Mouse (Mus musculus) heart, embryonic 16.5 days (tissue): ENCODE measurements around the gene Arpc1b. TPM values are rescaled to one million over a fixed set of nuclear protein-coding genes. Genes with fewer than 3 reads are reported as not detected.
"Not testable (repeated sequence)": the region's sequence is repeated elsewhere in the genome, so short reads cannot be mapped to it uniquely, and the experiment has no call there.

Source experiments
- ATAC-seq: fragments of 200-750 bp; cut with Nextera tagmentation; replicated peaks from 2 replicates; pipeline ENCODE4 v1.8.0; 2017; ENCODE audit warnings: moderate number of reproducible peaks; ENCODE audit not compliant: insufficient read depth, low FRiP score; ENCODE audit errors: extremely low read depth
- H3K27ac ChIP-seq: fragments of 300-500 bp; sonication (generic); 2 replicates; pipeline ENCODE4 v1.5.1; 2014; ENCODE audit warnings: mild to moderate bottlenecking, low read length, control low read depth, moderate library complexity
- H3K27me3 ChIP-seq: fragments of 300-500 bp; sonication (generic); 2 replicates; pipeline ENCODE4 v1.6.1; 2014; ENCODE audit warnings: low read length, mixed read lengths; ENCODE audit not compliant: control insufficient read depth, insufficient read depth
- H3K36me3 ChIP-seq: fragments of 300-500 bp; sonication (generic); 2 replicates; pipeline ENCODE4 v1.6.1; 2014; ENCODE audit not compliant: control insufficient read depth, insufficient read depth
- H3K4me1 ChIP-seq: fragments of 300-500 bp; sonication (generic); 2 replicates; pipeline ENCODE4 v1.6.1; 2014; ENCODE audit warnings: low read length, mixed read lengths; ENCODE audit not compliant: control insufficient read depth, insufficient read depth
- H3K4me2 ChIP-seq: fragments of 300-500 bp; sonication (generic); 2 replicates; pipeline ENCODE4 v1.6.1; 2014; ENCODE audit warnings: low read depth, mild to moderate bottlenecking, control low read depth, low read length
- H3K4me3 ChIP-seq: fragments of 300-500 bp; sonication (generic); 2 replicates; pipeline ENCODE4 v1.5.1; 2014; ENCODE audit warnings: mild to moderate bottlenecking, control low read depth, low read length
- H3K9ac ChIP-seq: fragments of 300-500 bp; sonication (generic); 2 replicates; pipeline ENCODE4 v1.6.1; 2014; ENCODE audit warnings: low read length, control low read depth
- H3K9me3 ChIP-seq: fragments of 300-500 bp; sonication (generic); replicated peaks from 2 replicates; pipeline ENCODE4 v1.6.1; 2016; ENCODE audit warnings: low read length; ENCODE audit not compliant: control insufficient read depth
- WGBS: fragments of 180-500 bp; shearing (Covaris S2); extraction: QIAGEN DNeasy Blood & Tissue Kit; methylation state at CpG from one replicate; pipeline ENCODE4 v1.1.7; 2014; 5-methylcytosine and 5-hydroxymethylcytosine counted together
- polyA plus RNA-seq: library from polyadenylated mRNA; unstranded; fragments of >200 nt; fragmentation: Nextera tagmentation; extraction: Ambion mirVana; gene quantifications from 2 replicates; pipeline ENCODE4 v1.2.1, GENCODE M21; 2015

The Arpc1b gene
- polyA plus RNA-seq = 263 and 300 TPM in 2 replicates

- peak; percentile 71 for ATAC-seq
- H3K4me2 ChIP-seq = peak within 1 kb of the TSS; percentile 87
- WGBS = under 1% methylated on average over 42 of the region's 53 CpGs
- peak within 1 kb of the TSS; percentile 84 for H3K9ac ChIP-seq
- peaks cover 5% of the 10 kb centered on the region for H3K36me3 ChIP-seq
- H3K27me3 ChIP-seq = no peaks in the 10 kb centered on the region
- peak within 1 kb of the TSS; percentile 91 for H3K27ac ChIP-seq
- H3K4me3 ChIP-seq = peak within 1 kb of the TSS; percentile 74
- H3K4me1 ChIP-seq = peaks cover 8% of the 10 kb centered on the region
- H3K9me3 ChIP-seq = no peaks in the 10 kb centered on the region
Measured at GRCm38 (mm10) chr5:145114071-145114605, at the start of gene Arpc1b. TSS of gene Arpc1b (plus strand) at chr5:145114215.

GRCm38 (mm10) chr5:145064765-145065340 lies 49.2 kb upstream of the Arpc1b start:
- no peaks in the 10 kb centered on the region for H3K36me3 ChIP-seq
- H3K4me3 ChIP-seq = no peak overlapping the region
- H3K4me2 ChIP-seq = no peak overlapping the region
- no peak for ATAC-seq
- 80% methylated on average over 1 of the region's 1 CpGs for WGBS
- H3K9ac ChIP-seq = no peak overlapping the region
- H3K4me1 ChIP-seq = no peaks in the 10 kb centered on the region
- no peaks in the 10 kb centered on the region for H3K9me3 ChIP-seq
- no peaks in the 10 kb centered on the region for H3K27me3 ChIP-seq
- no peak overlapping the region for H3K27ac ChIP-seq

GRCm38 (mm10) chr5:145068863-145069262 lies 45.2 kb upstream of the Arpc1b start:
- Histone ChIP-seq H3K4me3 (no peak overlapping the region), H3K27me3 (no peaks in the 10 kb centered on the region), H3K27ac (no peak overlapping the region), H3K4me1 (no peaks in the 10 kb centered on the region), H3K4me2 (no peak overlapping the region), H3K9me3 (no peaks in the 10 kb centered on the region), H3K36me3 (no peaks in the 10 kb centered on the region), H3K9ac (no peak overlapping the region)
- 48% methylated on average over 3 of the region's 3 CpGs for WGBS
- ATAC-seq = no peak

GRCm38 (mm10) chr5:145069707-145070106 lies 44.3 kb upstream of the Arpc1b start:
- no peak overlapping the region for H3K9ac ChIP-seq
- H3K27ac ChIP-seq = no peak overlapping the region
- H3K36me3 ChIP-seq = no peaks in the 10 kb centered on the region
- H3K4me3 ChIP-seq = no peak overlapping the region
- H3K9me3 ChIP-seq = no peaks in the 10 kb centered on the region
- ATAC-seq = peak; percentile 32; the same call in 1 of the 2 replicates
- no peaks in the 10 kb centered on the region for H3K4me1 ChIP-seq
- 1% methylated on average over 5 of the region's 5 CpGs for WGBS
- H3K27me3 ChIP-seq = no peaks in the 10 kb centered on the region
- no peak overlapping the region for H3K4me2 ChIP-seq

- Histone ChIP-seq H3K27me3 (no peaks in the 10 kb centered on the region), H3K9ac (no peak overlapping the region), H3K36me3 (no peaks in the 10 kb centered on the region), H3K4me3 (no peak overlapping the region), H3K4me2 (no peak overlapping the region), H3K27ac (no peak overlapping the region), H3K9me3 (no peaks in the 10 kb centered on the region), H3K4me1 (no peaks in the 10 kb centered on the region)
- ATAC-seq = no peak
- WGBS = 44% methylated on average over 6 of the region's 6 CpGs
Measured at GRCm38 (mm10) chr5:145071342-145071741, 42.7 kb upstream of the Arpc1b start.

GRCm38 (mm10) chr5:145075081-145075480 lies 38.9 kb upstream of the Arpc1b start:
- Histone ChIP-seq H3K27ac (no peak overlapping the region), H3K4me1 (no peaks in the 10 kb centered on the region), H3K9me3 (no peaks in the 10 kb centered on the region), H3K27me3 (no peaks in the 10 kb centered on the region), H3K4me2 (no peak overlapping the region), H3K4me3 (no peak overlapping the region), H3K9ac (no peak overlapping the region), H3K36me3 (no peaks in the 10 kb centered on the region)
- WGBS = 38% methylated on average over 3 of the region's 3 CpGs
- ATAC-seq = no peak

- Histone ChIP-seq H3K4me1 (peaks cover 10% of the 10 kb centered on the region), H3K27me3 (no peaks in the 10 kb centered on the region), H3K9me3 (0 out of 2 replicates have a peak, but pooled peaks cover 3% of the 10 kb centered on the region), H3K9ac (no peak overlapping the region), H3K36me3 (no peaks in the 10 kb centered on the region), H3K4me3 (no peak overlapping the region), H3K27ac (no peak overlapping the region), H3K4me2 (no peak overlapping the region)
- WGBS = 84% methylated on average over 10 of the region's 10 CpGs
- ATAC-seq = no peak
Measured at GRCm38 (mm10) chr5:145081866-145082613, 32.0 kb upstream of the Arpc1b start.

- not testable (repeated sequence) for H3K27me3 ChIP-seq, H3K27ac ChIP-seq, H3K9me3 ChIP-seq, ATAC-seq, H3K4me1 ChIP-seq, H3K36me3 ChIP-seq
- WGBS = 44% methylated on average over 6 of the region's 6 CpGs
- Histone ChIP-seq H3K4me2 (peak overlapping the region; percentile 92), H3K4me3 (peak overlapping the region; percentile 94), H3K9ac (peak overlapping the region; percentile 99)
Measured at GRCm38 (mm10) chr5:145083201-145083600, 30.8 kb upstream of the Arpc1b start.
